11 mouse cellular contexts compared by ENCODE assay signal in the genomic region with DNA sequence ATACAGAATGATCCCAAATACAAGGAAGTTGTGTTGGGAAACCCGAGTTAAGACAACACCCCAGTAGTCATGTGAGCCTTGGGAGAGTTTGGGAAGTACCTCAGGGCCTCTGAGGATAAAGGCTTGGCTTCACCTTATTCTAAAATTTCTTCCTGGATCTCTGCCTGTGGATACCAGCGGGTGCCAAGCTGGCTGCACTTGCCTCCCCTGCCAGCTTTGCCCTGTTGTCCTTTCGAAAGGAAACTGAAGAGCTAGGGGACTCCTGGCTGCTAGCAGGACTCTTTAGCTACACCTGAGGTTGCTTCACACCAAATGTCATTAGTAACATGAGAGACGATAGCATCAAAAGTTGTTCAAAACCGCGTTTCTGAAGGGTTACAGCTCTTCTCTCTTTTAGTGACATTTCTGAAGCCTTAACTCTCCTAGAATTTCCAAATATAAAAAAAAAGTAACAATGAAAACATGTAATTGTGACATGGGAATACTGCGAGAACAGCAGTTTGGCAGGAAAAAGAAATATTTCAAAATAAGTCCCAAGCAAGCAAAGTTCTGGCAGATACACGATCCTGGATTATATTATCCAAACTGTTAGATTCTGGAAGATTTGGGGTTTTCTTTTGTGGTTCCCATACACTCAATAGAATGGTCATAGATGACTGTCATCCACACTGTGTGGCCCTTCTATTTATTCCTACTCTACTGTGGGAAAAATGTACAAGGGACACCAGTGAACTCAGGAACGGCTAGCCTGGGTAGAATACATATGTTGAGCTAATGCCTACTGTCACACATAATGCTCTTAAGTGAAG.
DNase-seq lines count a peak whose midpoint lies in the region; ATAC-seq and TF ChIP-seq lines count a peak whose summit lies in the region.
"Had no signal": no experiment of that assay in that cellular context is flagged by ENCODE, and none has a peak within 500 bp of the region (broad histone marks: within the 10 kb centered on the region; RNA-seq: fewer than 3 reads in every experiment).

No protein-coding gene starts in this region.

- H3K4me1 ChIP-seq in kidney, embryonic 14.5 days (ENCODE audit: control insufficient read depth, insufficient read depth, low read length): no peaks in the 10 kb centered on the region
- H3K4me1 ChIP-seq in intestine, postnatal 0 days (replicated peaks; ENCODE audit: control insufficient read depth, insufficient read depth, low read length): no peaks in the 10 kb centered on the region

- WGBS in kidney, embryonic 14.5 days: 82% methylated on average over 9 of the region's 9 CpGs
- 79% methylated on average over 9 of the region's 9 CpGs for WGBS in intestine, postnatal 0 days

- no peaks in the 10 kb centered on the region for H3K36me3 ChIP-seq in kidney, embryonic 14.5 days (ENCODE audit: control insufficient read depth, insufficient read depth, low read length)
- no peaks in the 10 kb centered on the region for H3K36me3 ChIP-seq in intestine, postnatal 0 days (ENCODE audit: control insufficient read depth, insufficient read depth)

- H3K9me3 ChIP-seq in kidney, embryonic 14.5 days (ENCODE audit: control insufficient read depth, low read length): no peaks in the 10 kb centered on the region
- no peaks in the 10 kb centered on the region for H3K9me3 ChIP-seq in intestine, postnatal 0 days (ENCODE audit: control insufficient read depth)

- no peak for DNase-seq in kidney, postnatal 25 days
- DNase-seq in adrenal gland, postnatal 10 days: peak; percentile 67
- DNase-seq in gastrocnemius, adult 18-20 months (ENCODE audit: low spot score): peak; percentile 50
- DNase-seq in urinary bladder, postnatal 25 days (ENCODE audit: low spot score): no peak
- DNase-seq: layer of hippocampus, adult 9-11 months; right cerebral cortex, adult 18-20 months had no signal

- no peak overlapping the region for H3K9ac ChIP-seq in kidney, embryonic 14.5 days (ENCODE audit: low read depth, low read length)
- H3K9ac ChIP-seq in intestine, postnatal 0 days (ENCODE audit: low read depth, low read length): no peak overlapping the region

- ATAC-seq in kidney, embryonic 14.5 days (ENCODE audit: low FRiP score, low TSS enrichment): no peak
- no peak for ATAC-seq in intestine, postnatal 0 days
- ATAC-seq in granulocyte monocyte progenitor cell, adult 5-6 weeks (replicated peaks; ENCODE audit: poor library complexity, severe bottlenecking): no peak
- ATAC-seq: activated CD4-positive, CD25-positive, alpha-beta regulatory T cell, adult 4 months had no signal

- H3K4me2 ChIP-seq in kidney, embryonic 14.5 days (replicated peaks; ENCODE audit: low read depth, low read length): no peak overlapping the region
- no peak overlapping the region for H3K4me2 ChIP-seq in intestine, postnatal 0 days (replicated peaks; ENCODE audit: low read depth)

- H3K27ac ChIP-seq in kidney, embryonic 14.5 days (ENCODE audit: low read depth, low read length): peak overlapping the region; percentile 62; the same call in 1 of the 2 replicates
- H3K27ac ChIP-seq in intestine, postnatal 0 days (ENCODE audit: low read depth, low read length): 0 out of 2 replicates have a peak overlapping the region, but pooled peaks have one; percentile 3

- TF ChIP-seq CTCF in intestine, postnatal 0 days (IDR thresholded peaks at IDR 0.05; ENCODE audit: low read depth): no peak

- H3K27me3 ChIP-seq in kidney, embryonic 14.5 days (ENCODE audit: control insufficient read depth, insufficient read depth, low read length): no peaks in the 10 kb centered on the region
- no peaks in the 10 kb centered on the region for H3K27me3 ChIP-seq in intestine, postnatal 0 days (replicated peaks; ENCODE audit: control insufficient read depth, insufficient read depth, low read length)

- H3K4me3 ChIP-seq in kidney, embryonic 14.5 days (ENCODE audit: low read length): no peak overlapping the region
- H3K4me3 ChIP-seq in intestine, postnatal 0 days (ENCODE audit: low read depth, low read length): no peak overlapping the region
- H3K4me3 ChIP-seq: erythroblast, embryonic 14.5 days had no signal

Comparison
In these comparisons a context has a peak if more than half of its experiments do, and no peak if none do; other contexts are left out.
1. DNase-seq: peak in adrenal gland, postnatal 10 days (single experiment) and gastrocnemius, adult 18-20 months (single experiment); none in kidney, postnatal 25 days (0 of 2) and urinary bladder, postnatal 25 days (single experiment).